Mouse (Mus musculus) heart, embryonic 11.5 days (tissue): ENCODE data around the gene Zfx. TPM values are rescaled to one million over a fixed set of nuclear protein-coding genes. Genes with fewer than 3 reads are reported as not detected.

Experiments used
- ATAC-seq: fragments of 200-750 bp; cut with Nextera tagmentation; replicated peaks from 2 replicates; pipeline ENCODE4 v1.8.0; 2017; ENCODE audit warnings: moderate library complexity; ENCODE audit not compliant: insufficient number of reproducible peaks, low FRiP score, low TSS enrichment
- H3K27ac ChIP-seq: fragments of 300-500 bp; sonication (generic); 2 replicates; pipeline ENCODE4 v1.5.1; 2014; ENCODE audit warnings: mild to moderate bottlenecking, low read depth, low read length
- H3K27me3 ChIP-seq: fragments of 300-500 bp; sonication (generic); 2 replicates; pipeline ENCODE4 v1.6.1; 2014; ENCODE audit warnings: mild to moderate bottlenecking, low read length, mixed read lengths; ENCODE audit not compliant: control insufficient read depth, insufficient read depth
- H3K36me3 ChIP-seq: fragments of 300-500 bp; sonication (generic); 2 replicates; pipeline ENCODE4 v1.6.1; 2014; ENCODE audit warnings: mild to moderate bottlenecking, low read length, moderate library complexity, mixed read lengths; ENCODE audit not compliant: control insufficient read depth, insufficient read depth
- H3K4me1 ChIP-seq: fragments of 300-500 bp; sonication (generic); 2 replicates; pipeline ENCODE4 v1.6.1; 2014; ENCODE audit warnings: low read length; ENCODE audit not compliant: control insufficient read depth, insufficient read depth
- H3K4me2 ChIP-seq: fragments of 300-500 bp; sonication (generic); 2 replicates; pipeline ENCODE4 v1.6.1; 2014; ENCODE audit warnings: mild to moderate bottlenecking, moderate library complexity
- H3K4me3 ChIP-seq: fragments of 300-500 bp; sonication (generic); 2 replicates; pipeline ENCODE4 v1.5.1; 2014; ENCODE audit warnings: low read depth, low read length
- H3K9ac ChIP-seq: fragments of 300-500 bp; sonication (generic); 2 replicates; pipeline ENCODE4 v1.6.1; 2014; ENCODE audit warnings: mild to moderate bottlenecking, low read depth, low read length, moderate library complexity
- H3K9me3 ChIP-seq: fragments of 300-500 bp; sonication (generic); replicated peaks from 2 replicates; pipeline ENCODE4 v1.6.1; 2016; ENCODE audit warnings: low read length; ENCODE audit not compliant: control insufficient read depth
- WGBS: fragments of 180-500 bp; shearing (Covaris S2); extraction: QIAGEN DNeasy Blood & Tissue Kit; methylation state at CpG from one replicate; pipeline ENCODE4 v1.1.7; 2014; ENCODE audit not compliant: insufficient replicate concordance; 5-methylcytosine and 5-hydroxymethylcytosine counted together
- polyA plus RNA-seq: library from polyadenylated mRNA; unstranded; fragments of >200 nt; fragmentation: Nextera tagmentation; extraction: Ambion mirVana; gene quantifications from 2 replicates; pipeline ENCODE4 v1.2.1, GENCODE M21; 2014

Gene Zfx
- polyA plus RNA-seq, 1 experiment from 2014 or later = 20.5 TPM

- H3K4me3 ChIP-seq = no peak overlapping the region
- no peak overlapping the region for H3K4me2 ChIP-seq
- no peak overlapping the region for H3K27ac ChIP-seq
- H3K9ac ChIP-seq = no peak overlapping the region
- no peak for ATAC-seq
- H3K9me3 ChIP-seq = no peaks in the 10 kb centered on the region
- peaks cover 4% of the 10 kb centered on the region; the same call in 1 of the 2 replicates for H3K4me1 ChIP-seq
- H3K27me3 ChIP-seq = 0 out of 2 replicates have a peak, but pooled peaks cover 2% of the 10 kb centered on the region
- WGBS = 79% methylated on average over 6 of the region's 6 CpGs
- H3K36me3 ChIP-seq = no peaks in the 10 kb centered on the region
Measured at GRCm38 (mm10) chrX:94115882-94116281, 7.6 kb downstream of the Zfx start.

- Histone ChIP-seq H3K27me3 (peaks cover 5% of the 10 kb centered on the region), H3K27ac (no peak overlapping the region), H3K4me3 (no peak overlapping the region), H3K4me2 (no peak overlapping the region), H3K4me1 (no peaks in the 10 kb centered on the region), H3K9me3 (no peaks in the 10 kb centered on the region), H3K9ac (no peak overlapping the region), H3K36me3 (no peaks in the 10 kb centered on the region)
- 46% methylated on average over 2 of the region's 2 CpGs for WGBS
- no peak for ATAC-seq
Measured at GRCm38 (mm10) chrX:94105964-94106363, 17.5 kb downstream of the Zfx start.

DNA sequence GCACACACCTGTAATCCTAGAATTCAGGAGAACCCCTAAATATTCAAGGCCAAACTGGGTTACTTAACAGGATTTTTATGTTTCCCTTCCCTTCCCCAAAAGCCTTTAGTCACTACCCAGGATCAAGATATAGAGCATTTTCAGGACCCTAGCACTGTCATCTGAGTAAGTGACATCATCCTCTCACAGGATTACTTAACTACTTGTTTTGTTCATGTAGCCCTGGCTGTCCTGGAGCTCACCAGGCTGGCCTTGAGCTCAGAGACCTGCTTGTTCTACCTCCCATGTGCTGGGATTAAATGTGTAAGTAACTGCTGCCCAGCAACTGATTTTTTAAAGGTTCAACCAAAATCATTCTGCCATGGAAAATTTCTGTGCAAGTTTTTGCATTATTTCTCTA, 20.6 kb downstream of the Zfx start:
- H3K36me3 ChIP-seq = no peaks in the 10 kb centered on the region
- no peak overlapping the region for H3K27ac ChIP-seq
- H3K4me2 ChIP-seq = no peak overlapping the region
- H3K9me3 ChIP-seq = no peaks in the 10 kb centered on the region
- peaks cover 2% of the 10 kb centered on the region; the same call in 1 of the 2 replicates for H3K27me3 ChIP-seq
- H3K4me1 ChIP-seq = no peaks in the 10 kb centered on the region
- no peak for ATAC-seq
- H3K4me3 ChIP-seq = no peak overlapping the region
- H3K9ac ChIP-seq = no peak overlapping the region

- 79% methylated on average over 1 of the region's 1 CpGs for WGBS
- Histone ChIP-seq H3K27me3 (0 out of 2 replicates have a peak, but pooled peaks cover 2% of the 10 kb centered on the region), H3K36me3 (no peaks in the 10 kb centered on the region), H3K9ac (no peak overlapping the region), H3K4me2 (no peak overlapping the region), H3K4me1 (no peaks in the 10 kb centered on the region), H3K27ac (no peak overlapping the region), H3K4me3 (no peak overlapping the region), H3K9me3 (no peaks in the 10 kb centered on the region)
- no peak for ATAC-seq
Measured at GRCm38 (mm10) chrX:94100561-94100960, 22.9 kb downstream of the Zfx start.

DNA sequence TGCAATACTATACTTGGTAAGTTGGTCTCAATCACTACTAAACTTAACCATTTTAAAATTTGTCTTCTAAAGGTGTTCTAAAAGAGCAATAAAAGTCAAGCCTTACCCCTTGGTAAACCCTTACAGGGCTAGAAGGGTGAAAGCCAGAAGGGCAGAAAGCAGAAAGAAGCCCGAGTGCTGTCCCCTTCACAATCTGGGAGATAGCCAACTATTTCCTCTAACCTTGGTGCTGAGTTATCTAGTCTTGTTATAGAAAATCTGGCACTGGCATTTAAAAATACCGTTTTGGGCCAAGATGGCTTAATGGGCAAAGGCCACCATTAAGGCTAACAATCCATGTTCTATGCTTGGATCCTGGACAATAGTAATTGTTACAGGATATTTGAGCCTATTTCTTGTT, 32.5 kb downstream of the Zfx start:
- 78% methylated on average over 2 of the region's 2 CpGs for WGBS
- no peak overlapping the region for H3K4me3 ChIP-seq
- H3K27me3 ChIP-seq = no peaks in the 10 kb centered on the region; the same call in 1 of the 2 replicates
- no peak overlapping the region for H3K4me2 ChIP-seq
- no peaks in the 10 kb centered on the region for H3K4me1 ChIP-seq
- no peak for ATAC-seq
- H3K9me3 ChIP-seq = no peaks in the 10 kb centered on the region
- no peaks in the 10 kb centered on the region for H3K36me3 ChIP-seq
- H3K27ac ChIP-seq = no peak overlapping the region
- H3K9ac ChIP-seq = no peak overlapping the region

- H3K27ac ChIP-seq = no peak overlapping the region
- 35% methylated on average over 6 of the region's 6 CpGs for WGBS
- H3K4me3 ChIP-seq = no peak overlapping the region
- no peak overlapping the region for H3K9ac ChIP-seq
- ATAC-seq = no peak
- H3K27me3 ChIP-seq = peaks cover 6% of the 10 kb centered on the region
- no peak overlapping the region for H3K4me2 ChIP-seq
- H3K36me3 ChIP-seq = no peaks in the 10 kb centered on the region
- no peaks in the 10 kb centered on the region for H3K4me1 ChIP-seq
- H3K9me3 ChIP-seq = no peaks in the 10 kb centered on the region
Measured at GRCm38 (mm10) chrX:94061246-94061645, 62.3 kb downstream of the Zfx start.

- H3K4me2 ChIP-seq = no peak overlapping the region
- no peak overlapping the region for H3K4me3 ChIP-seq
- ATAC-seq = no peak
Measured at GRCm38 (mm10) chrX:94060751-94061150, 62.8 kb downstream of the Zfx start.

DNA sequence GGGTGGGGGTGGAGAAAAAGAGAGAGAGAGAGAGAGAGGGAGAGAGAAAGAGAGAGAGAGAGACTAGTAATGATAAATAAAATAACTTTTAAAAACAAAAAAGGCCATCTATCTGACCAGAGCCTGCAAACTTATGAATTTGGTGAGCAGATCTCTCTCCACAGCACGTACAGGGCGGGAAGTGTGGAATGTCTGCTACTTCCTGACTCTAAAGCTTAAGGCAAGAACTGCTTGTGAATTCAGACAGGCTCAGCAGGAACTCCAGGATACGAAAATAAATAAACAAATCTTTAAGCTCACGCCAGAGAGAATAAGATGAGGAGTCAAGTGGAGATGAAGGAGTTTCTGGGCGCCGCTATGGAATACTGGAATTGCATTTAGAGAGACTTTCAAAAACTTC, 64.8 kb downstream of the Zfx start:
- Histone ChIP-seq H3K27ac (peak overlapping the region; percentile 46; the same call in 1 of the 2 replicates), H3K4me3 (no peak overlapping the region), H3K36me3 (no peaks in the 10 kb centered on the region), H3K4me2 (peak overlapping the region; percentile 31), H3K4me1 (no peaks in the 10 kb centered on the region), H3K9me3 (no peaks in the 10 kb centered on the region), H3K27me3 (peaks cover 5% of the 10 kb centered on the region; the same call in 1 of the 2 replicates), H3K9ac (no peak overlapping the region)
- no peak for ATAC-seq
- 26% methylated on average over 6 of the region's 6 CpGs for WGBS

More at GRCm38 (mm10) chrX:94060751-94061150, 62.8 kb downstream of the Zfx start:
- Histone ChIP-seq H3K27ac (no peak overlapping the region), H3K27me3 (peaks cover 5% of the 10 kb centered on the region), H3K9me3 (no peaks in the 10 kb centered on the region), H3K36me3 (no peaks in the 10 kb centered on the region), H3K9ac (no peak overlapping the region), H3K4me1 (no peaks in the 10 kb centered on the region)
- WGBS = 70% methylated on average over 8 of the region's 8 CpGs

GRCm38 (mm10) chrX:94049048-94049447, 74.5 kb downstream of the Zfx start:
- ATAC-seq = no peak
- no peaks in the 10 kb centered on the region for H3K9me3 ChIP-seq
- WGBS = 71% methylated on average over 3 of the region's 3 CpGs
- no peak overlapping the region for H3K27ac ChIP-seq
- peaks cover 2% of the 10 kb centered on the region; the same call in 1 of the 2 replicates for H3K27me3 ChIP-seq
- no peak overlapping the region for H3K9ac ChIP-seq
- H3K4me1 ChIP-seq = no peaks in the 10 kb centered on the region
- no peak overlapping the region for H3K4me2 ChIP-seq
- H3K36me3 ChIP-seq = no peaks in the 10 kb centered on the region
- no peak overlapping the region for H3K4me3 ChIP-seq
